8 mouse cellular contexts compared by ENCODE assay signal in genomic region chr2:131820088-131820675, GRCm38 (mm10). TPM values are rescaled to one million over a fixed set of nuclear protein-coding genes. Genes with fewer than 3 reads are reported as not detected.
DNase-seq lines count a peak whose midpoint lies in the region; ATAC-seq lines count a peak whose summit lies in the region.

No protein-coding gene starts in this region.

- no peak overlapping the region for H3K9ac ChIP-seq in hindbrain, embryonic 15.5 days

- peak overlapping the region; percentile 47 for H3K4me2 ChIP-seq in hindbrain, embryonic 15.5 days

- no peaks in the 10 kb centered on the region for H3K4me1 ChIP-seq in hindbrain, embryonic 15.5 days (replicated peaks)

- no peak overlapping the region for H3K27ac ChIP-seq in hindbrain, embryonic 15.5 days (replicated peaks)

- DNase-seq in NIH3T3 (ENCODE audit: low read depth), result peak; percentile 92
- peak; percentile 88 to 90 for DNase-seq in cerebellum, postnatal 10 days
- peak; percentile 72 to 93 for DNase-seq in frontal cortex, postnatal 14 days (ENCODE audit: low spot score in 2 of 2)
- DNase-seq in layer of hippocampus, postnatal 36 days, result peak; percentile 78 to 83
- DNase-seq in lung, postnatal 36 days, result peak; percentile 92
- DNase-seq in retina, postnatal 7 days (ENCODE audit: low read depth, low spot score), result peak; percentile 71
- peak; percentile 54 to 67 for DNase-seq in urinary bladder, adult 18-20 months (ENCODE audit: low spot score in 2 of 2)

- H3K9me3 ChIP-seq in hindbrain, embryonic 15.5 days, result no peaks in the 10 kb centered on the region

- WGBS in hindbrain, embryonic 15.5 days, result 24% methylated on average over 14 of the region's 14 CpGs

- H3K27me3 ChIP-seq in hindbrain, embryonic 15.5 days, result no peaks in the 10 kb centered on the region

- no peaks in the 10 kb centered on the region for H3K36me3 ChIP-seq in hindbrain, embryonic 15.5 days

- 0 out of 2 replicates have a peak, but pooled peaks have one; percentile 55 for ATAC-seq in hindbrain, embryonic 15.5 days (ENCODE audit: low FRiP score, low read depth)

- no peak overlapping the region for H3K4me3 ChIP-seq in hindbrain, embryonic 15.5 days

RNA-seq across cellular contexts. Expression of gene Erv3, which starts 39.4 kb away (rescaled TPM):
- polyA plus RNA-seq in hindbrain, embryonic 15.5 days (2015; fragmentation: Nextera tagmentation; extraction: Ambion mirVana), result not detected in 2 replicates
- under 1 TPM; 0.18 to 0.22 TPM for total RNA-seq in layer of hippocampus, postnatal 36 days (2021)
